In genomic region chr8:109465761-109466160, GRCm38 (mm10) we compare ENCODE assay signal across 19 mouse cellular contexts. TPM values are rescaled to one million over a fixed set of nuclear protein-coding genes. Genes with fewer than 3 reads are reported as not detected.
A peak's percentile ranks its signal among the peaks of the same experiment; 100 is the strongest.
DNase-seq lines count a peak whose midpoint lies in the region; ATAC-seq and TF ChIP-seq lines count a peak whose summit lies in the region.
"Had no signal": no experiment of that assay in that cellular context is flagged by ENCODE, and none has a peak within 500 bp of the region (broad histone marks: within the 10 kb centered on the region; RNA-seq: fewer than 3 reads in every experiment).

No protein-coding gene starts in this region.

- no peak for TF ChIP-seq CTCF in lung, adult 2 months (IDR thresholded peaks at IDR 0.05; ENCODE audit: insufficient read depth, low read length)

- WGBS in embryonic facial prominence, embryonic 10.5 days, result 69% methylated on average over 3 of the region's 3 CpGs
- 51% methylated on average over 3 of the region's 3 CpGs for WGBS in embryonic facial prominence, embryonic 13.5 days
- WGBS in hindbrain, embryonic 14.5 days, result 43% methylated on average over 3 of the region's 3 CpGs
- WGBS in midbrain, embryonic 13.5 days, result 48% methylated on average over 3 of the region's 3 CpGs
- 71% methylated on average over 3 of the region's 3 CpGs for WGBS in lung, adult 2 months

- H3K36me3 ChIP-seq in embryonic facial prominence, embryonic 10.5 days (replicated peaks), result no peaks in the 10 kb centered on the region
- H3K36me3 ChIP-seq in embryonic facial prominence, embryonic 13.5 days, result no peaks in the 10 kb centered on the region
- H3K36me3 ChIP-seq in hindbrain, embryonic 14.5 days (replicated peaks; ENCODE audit: control insufficient read depth, insufficient read depth), result no peaks in the 10 kb centered on the region
- no peaks in the 10 kb centered on the region for H3K36me3 ChIP-seq in midbrain, embryonic 13.5 days

- H3K4me1 ChIP-seq in embryonic facial prominence, embryonic 10.5 days, result peaks cover 32% of the 10 kb centered on the region
- peaks cover 31% of the 10 kb centered on the region for H3K4me1 ChIP-seq in embryonic facial prominence, embryonic 13.5 days
- peaks cover 63% of the 10 kb centered on the region for H3K4me1 ChIP-seq in hindbrain, embryonic 14.5 days (replicated peaks; ENCODE audit: control insufficient read depth, insufficient read depth, low read length)
- peaks cover 82% of the 10 kb centered on the region for H3K4me1 ChIP-seq in midbrain, embryonic 13.5 days (replicated peaks)
- no peaks in the 10 kb centered on the region; the same call in 1 of the 2 replicates for H3K4me1 ChIP-seq in lung, adult 2 months (ENCODE audit: control insufficient read depth, insufficient read depth, low read length)

- no peak for TF ChIP-seq POLR2A in lung, adult 2 months (IDR thresholded peaks at IDR 0.05; ENCODE audit: borderline replicate concordance, extremely low read depth, low read depth, low read length)

- peak overlapping the region; percentile 71 for H3K27ac ChIP-seq in embryonic facial prominence, embryonic 10.5 days (replicated peaks)
- H3K27ac ChIP-seq in embryonic facial prominence, embryonic 13.5 days, result peak overlapping the region; percentile 80
- H3K27ac ChIP-seq in hindbrain, embryonic 14.5 days, result peak overlapping the region; percentile 95
- peak overlapping the region; percentile 98 for H3K27ac ChIP-seq in midbrain, embryonic 13.5 days

- no peak overlapping the region for H3K4me2 ChIP-seq in embryonic facial prominence, embryonic 13.5 days
- no peak overlapping the region for H3K4me2 ChIP-seq in hindbrain, embryonic 14.5 days (replicated peaks)
- no peak overlapping the region for H3K4me2 ChIP-seq in midbrain, embryonic 13.5 days (replicated peaks)

- H3K4me3 ChIP-seq in embryonic facial prominence, embryonic 10.5 days, result no peak overlapping the region
- H3K4me3 ChIP-seq in embryonic facial prominence, embryonic 13.5 days, result no peak overlapping the region
- H3K4me3 ChIP-seq in hindbrain, embryonic 14.5 days (replicated peaks; ENCODE audit: low read length), result no peak overlapping the region
- H3K4me3 ChIP-seq in midbrain, embryonic 13.5 days (replicated peaks), result no peak overlapping the region
- no peak overlapping the region for H3K4me3 ChIP-seq in lung, adult 2 months (replicated peaks; ENCODE audit: extremely low read depth, low read depth, low read length)

- no peak for ATAC-seq in embryonic facial prominence, embryonic 13.5 days (ENCODE audit: insufficient number of reproducible peaks, insufficient read depth, low FRiP score, low TSS enrichment, low read depth)
- ATAC-seq in hindbrain, embryonic 14.5 days (ENCODE audit: low FRiP score), result no peak
- ATAC-seq in midbrain, embryonic 13.5 days, result no peak
- ATAC-seq: CD4-positive, CD25-positive, alpha-beta regulatory T cell, adult 4 months had no signal

- no peak for DNase-seq in embryonic facial prominence, embryonic 10.5 days (ENCODE audit: low spot score)
- no peak for DNase-seq in hindbrain, embryonic 14.5 days (ENCODE audit: low spot score)
- no peak for DNase-seq in liver
- DNase-seq in heart, adult 8-10 months (ENCODE audit: low spot score), result no peak
- DNase-seq in lung, adult 2 months, result no peak
- no peak for DNase-seq in cerebellum, adult 18-20 months
- DNase-seq: adrenal gland, postnatal 10 days; cerebellum, adult 9-11 months; heart, postnatal 36 days; kidney, adult 18-20 months; left cerebral cortex, postnatal 4 days; lung, postnatal 4 days; thymus, postnatal 4 days had no signal

- H3K27me3 ChIP-seq in embryonic facial prominence, embryonic 10.5 days (replicated peaks; ENCODE audit: low read depth, poor library complexity, severe bottlenecking), result peaks cover 11% of the 10 kb centered on the region
- peaks cover 9% of the 10 kb centered on the region; the same call in 1 of the 2 replicates for H3K27me3 ChIP-seq in embryonic facial prominence, embryonic 13.5 days
- H3K27me3 ChIP-seq in hindbrain, embryonic 14.5 days (ENCODE audit: control insufficient read depth, insufficient read depth, low read length), result no peaks in the 10 kb centered on the region; the same call in 1 of the 2 replicates
- no peaks in the 10 kb centered on the region for H3K27me3 ChIP-seq in midbrain, embryonic 13.5 days

- no peaks in the 10 kb centered on the region for H3K9me3 ChIP-seq in embryonic facial prominence, embryonic 10.5 days
- H3K9me3 ChIP-seq in embryonic facial prominence, embryonic 13.5 days, result no peaks in the 10 kb centered on the region
- no peaks in the 10 kb centered on the region for H3K9me3 ChIP-seq in hindbrain, embryonic 14.5 days (ENCODE audit: control insufficient read depth, low read length)
- H3K9me3 ChIP-seq in midbrain, embryonic 13.5 days, result no peaks in the 10 kb centered on the region

- H3K9ac ChIP-seq in embryonic facial prominence, embryonic 13.5 days, result no peak overlapping the region
- peak overlapping the region; percentile 13; the same call in 1 of the 2 replicates for H3K9ac ChIP-seq in hindbrain, embryonic 14.5 days
- no peak overlapping the region for H3K9ac ChIP-seq in midbrain, embryonic 13.5 days (replicated peaks)

RNA-seq across cellular contexts. Expression of gene Pmfbp1, which starts 28.1 kb away (rescaled TPM):
- polyA plus RNA-seq in embryonic facial prominence, embryonic 10.5 days (2016; fragmentation: Nextera tagmentation; extraction: Ambion mirVana), result 0.16 and 0.19 TPM in 2 replicates
- polyA plus RNA-seq in embryonic facial prominence, embryonic 13.5 days (2015; fragmentation: Nextera tagmentation; extraction: Ambion mirVana), result 0.14 TPM in 1 of 2 replicates, not detected in the other
- polyA plus RNA-seq in hindbrain, embryonic 14.5 days (2014; fragmentation: Nextera tagmentation; extraction: Ambion mirVana), result 3.2 TPM in 2 replicates
- polyA plus RNA-seq in midbrain, embryonic 13.5 days (2015; fragmentation: Nextera tagmentation; extraction: Ambion mirVana), result 1.8 and 2.5 TPM in 2 replicates
- not detected for total RNA-seq in heart, adult 8-10 months (2022)
- 0.02 TPM in 1 of 2 replicates, not detected in the other for polyA plus RNA-seq in lung, adult 2 months (2012; rRNA removed)
- total RNA-seq: adrenal gland, postnatal 10 days; gastrocnemius, adult 8-10 months; heart, postnatal 36 days had no signal
- polyA plus RNA-seq: CD4-positive, CD25-positive, alpha-beta regulatory T cell, adult 4 months; large intestine, adult 2 months; liver, embryonic 16.5 days had no signal
